Mouse (Mus musculus) erythroid progenitor cell, adult 5-6 weeks (primary cell): ENCODE data around the gene Plg. TPM values are rescaled to one million over a fixed set of nuclear protein-coding genes. Genes with fewer than 3 reads are reported as not detected.

Source experiments
- ATAC-seq: replicated peaks from 2 replicates; pipeline ENCODE4 v1.8.0; 2016; ENCODE audit warnings: moderate number of reproducible peaks, mild to moderate bottlenecking, moderate TSS enrichment, inconsistent platforms; ENCODE audit not compliant: poor library complexity, low FRiP score, severe bottlenecking
- total RNA-seq, 2 experiments: library from RNA; stranded (forward) in 1 of 2; stranded (reverse) in 1 of 2; fragments of 150-400 nt in 1 of 2; fragments of 186-747, 209-891 nt in 1 of 2; gene quantifications; 2 replicates each; pipeline versions ENCODE4 v1.2.3 to v1.2.4; 2015 to 2017; ENCODE audit warnings: low replicate concordance in 2 of 2

Plg gene
- total RNA-seq, 2 experiments from 2014 or later, result not detected

- no peak for ATAC-seq
Observed at GRCm38 (mm10) chr17:12382531-12382930, 4.1 kb downstream of the Plg start.

GRCm38 (mm10) chr17:12385049-12385794 is 6.8 kb downstream of the Plg start:
- no peak for ATAC-seq

- no peak for ATAC-seq
Observed at GRCm38 (mm10) chr17:12387781-12388180, 9.4 kb downstream of the Plg start.

GRCm38 (mm10) chr17:12388239-12388638 is 9.8 kb downstream of the Plg start:
- ATAC-seq, result no peak

- ATAC-seq, result no peak
Observed at GRCm38 (mm10) chr17:12396163-12396677, 17.8 kb downstream of the Plg start.

- no peak for ATAC-seq
Observed at GRCm38 (mm10) chr17:12403420-12403819, 25.0 kb downstream of the Plg start.

GRCm38 (mm10) chr17:12409346-12409944 is 31.0 kb downstream of the Plg start:
- ATAC-seq, result no peak

GRCm38 (mm10) chr17:12412181-12412890 is 33.9 kb downstream of the Plg start:
- ATAC-seq, result no peak

GRCm38 (mm10) chr17:12412891-12413237 is 34.5 kb downstream of the Plg start:
- no peak for ATAC-seq

- no peak for ATAC-seq
Observed at GRCm38 (mm10) chr17:12415031-12415735, 36.8 kb downstream of the Plg start.

GRCm38 (mm10) chr17:12415741-12416140 is 37.3 kb downstream of the Plg start:
- ATAC-seq, result no peak

- 0 out of 2 replicates have a peak, but pooled peaks have one; percentile 42 for ATAC-seq
Observed at GRCm38 (mm10) chr17:12416250-12416895, 38.0 kb downstream of the Plg start.

GRCm38 (mm10) chr17:12419491-12420079 is 41.2 kb downstream of the Plg start:
- no peak for ATAC-seq

- no peak for ATAC-seq
Observed at GRCm38 (mm10) chr17:12420886-12421574, 42.6 kb downstream of the Plg start.

- ATAC-seq, result no peak
Observed at GRCm38 (mm10) chr17:12422143-12422542, 43.7 kb downstream of the Plg start.

- ATAC-seq, result no peak
Observed at GRCm38 (mm10) chr17:12427156-12427555, 48.7 kb downstream of the Plg start.

- ATAC-seq, result no peak
Observed at GRCm38 (mm10) chr17:12428369-12428768, 50.0 kb downstream of the Plg start.

- no peak for ATAC-seq
Observed at GRCm38 (mm10) chr17:12431707-12432106, 53.3 kb downstream of the Plg start.

GRCm38 (mm10) chr17:12437771-12438170 is 59.4 kb downstream of the Plg start:
- ATAC-seq, result no peak
